Mouse (Mus musculus): Measurements from ENCODE around the gene Msmp.
"Not testable (repeated sequence)": the region's sequence is repeated elsewhere in the genome, so short reads cannot be mapped to it uniquely, and the experiment has no call there.

Gene Msmp

DNA sequence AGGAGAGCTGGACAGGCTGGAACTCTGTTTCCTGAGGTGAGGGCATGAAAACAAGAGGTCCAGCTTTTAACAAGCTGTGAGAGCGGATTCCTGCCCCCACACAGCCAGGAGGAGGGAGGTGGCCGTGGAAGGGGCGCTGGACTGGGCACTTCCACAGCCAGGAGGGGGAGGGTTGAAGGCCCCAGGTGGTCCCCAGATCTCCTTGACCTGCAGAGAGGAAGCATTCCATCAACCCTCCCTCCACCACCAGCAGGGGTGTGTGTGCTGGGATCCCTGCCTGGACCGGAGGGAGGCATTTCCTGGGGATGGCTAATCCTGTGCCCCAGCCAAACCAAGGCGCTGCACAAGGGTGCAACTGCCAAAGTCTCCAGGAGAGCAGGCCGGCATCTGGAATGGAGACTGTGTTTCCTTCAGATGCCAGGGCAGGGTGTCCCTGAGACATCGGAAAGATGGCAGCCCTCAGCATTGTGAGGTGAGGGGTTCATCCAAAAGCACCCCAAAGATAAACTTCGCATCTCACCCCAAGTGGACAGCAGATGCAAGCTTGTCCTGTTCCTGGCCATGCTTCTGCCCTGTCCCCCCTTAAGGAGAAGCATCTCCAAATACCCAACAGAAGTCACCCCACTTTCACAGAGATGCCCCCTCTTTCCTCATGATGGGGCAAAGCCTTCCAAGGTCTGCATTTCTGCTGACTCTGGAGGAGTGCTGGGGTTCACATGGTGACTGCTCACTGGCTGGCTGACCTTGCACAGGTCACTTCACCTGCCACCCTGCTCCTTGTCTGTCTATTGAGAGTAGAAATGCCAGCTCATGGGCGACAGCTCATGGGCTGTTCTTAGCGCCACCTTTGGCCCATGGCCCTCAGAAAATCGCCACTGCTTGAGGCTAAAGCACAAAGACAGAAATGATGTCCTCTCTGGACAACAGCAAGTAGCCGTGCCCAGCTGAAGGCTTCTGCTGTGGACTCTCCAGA, at the start of gene Msmp:
Msmp (minus strand) TSS at position 51 of the 973 bp plus-strand sequence.
- no peak for DNase-seq

GRCm38 (mm10) chr4:43633736-43634135, 49.4 kb upstream of the Msmp start:
- DNase-seq, result no peak

GRCm38 (mm10) chr4:43633296-43633695, 49.0 kb upstream of the Msmp start:
- no peak for DNase-seq

DNA sequence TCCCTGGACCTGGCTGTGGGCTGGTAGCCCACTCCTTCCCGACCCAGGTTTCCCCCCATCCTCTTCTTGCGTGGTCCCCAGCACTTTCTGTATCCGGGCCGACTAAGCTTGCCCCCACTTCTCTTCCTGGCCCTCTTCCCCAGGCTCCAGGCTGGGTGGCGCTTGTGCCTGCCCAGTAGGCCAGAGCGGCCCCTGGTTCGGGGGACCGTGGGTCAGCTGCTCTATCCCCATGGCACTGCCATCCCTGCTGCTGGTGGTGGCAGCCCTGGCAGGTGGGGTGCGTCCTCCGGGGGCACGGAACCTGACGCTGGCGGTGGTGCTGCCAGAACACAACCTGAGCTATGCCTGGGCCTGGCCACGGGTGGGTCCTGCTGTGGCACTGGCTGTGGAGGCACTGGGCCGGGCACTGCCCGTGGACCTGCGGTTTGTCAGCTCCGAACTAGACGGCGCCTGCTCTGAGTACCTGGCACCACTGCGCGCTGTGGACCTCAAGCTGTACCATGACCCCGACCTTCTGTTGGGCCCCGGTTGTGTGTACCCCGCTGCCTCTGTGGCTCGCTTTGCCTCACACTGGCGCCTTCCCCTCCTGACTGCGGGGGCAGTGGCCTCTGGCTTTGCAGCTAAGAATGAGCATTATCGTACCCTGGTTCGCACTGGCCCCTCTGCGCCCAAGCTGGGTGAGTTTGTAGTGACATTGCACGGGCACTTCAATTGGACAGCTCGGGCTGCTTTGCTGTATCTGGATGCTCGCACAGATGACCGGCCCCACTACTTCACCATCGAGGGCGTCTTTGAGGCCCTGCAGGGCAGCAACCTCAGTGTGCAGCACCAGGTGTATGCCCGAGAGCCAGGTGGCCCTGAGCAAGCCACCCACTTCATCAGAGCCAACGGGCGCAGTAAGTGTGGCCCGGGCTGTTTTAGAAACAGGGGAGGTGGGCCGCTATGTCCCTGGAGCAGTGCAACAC, 47.9 kb upstream of the Msmp start:
- no peak for DNase-seq

GRCm38 (mm10) chr4:43631046-43631955, 47.0 kb upstream of the Msmp start, which contains the start of gene Npr2:
TSS of gene Npr2 (plus strand) at chr4:43631935.
- DNase-seq, result no peak

GRCm38 (mm10) chr4:43630671-43631045, 46.4 kb upstream of the Msmp start:
- DNase-seq, result no peak

GRCm38 (mm10) chr4:43630030-43630581, 45.8 kb upstream of the Msmp start:
- no peak for DNase-seq

DNA sequence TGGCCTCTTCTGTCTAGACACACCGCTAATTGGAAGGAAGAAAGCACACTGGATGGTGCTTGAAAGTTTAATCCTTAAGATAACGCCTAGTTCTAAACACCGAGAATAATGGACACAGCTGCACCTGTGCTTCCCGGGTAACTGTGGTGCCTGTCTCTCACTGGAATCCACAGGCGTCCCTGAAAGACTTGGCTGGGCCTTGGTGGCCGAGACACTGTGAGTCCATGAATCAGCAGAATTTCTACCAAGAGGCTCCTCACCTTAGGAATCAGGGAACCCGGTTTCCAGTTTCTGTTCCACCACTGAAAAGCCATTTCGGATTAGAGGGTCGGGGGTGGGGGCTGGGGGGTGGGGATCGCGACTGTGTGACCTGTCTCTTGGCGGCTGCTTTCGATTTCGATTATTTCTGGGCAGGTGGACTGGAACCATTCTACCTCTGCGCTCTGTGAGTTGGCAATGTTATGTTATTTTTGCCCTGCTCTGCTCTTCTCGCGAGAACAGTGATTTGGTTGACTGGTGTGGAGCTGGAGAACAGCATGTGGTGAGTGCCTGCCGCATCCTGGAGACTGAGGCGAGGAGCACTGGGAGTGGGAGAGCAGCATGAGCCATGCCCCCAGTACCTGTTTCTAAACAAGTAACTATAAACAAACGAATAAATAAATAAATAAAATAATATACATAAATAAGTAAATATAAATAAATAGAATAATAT, 45.0 kb upstream of the Msmp start:
- no peak for DNase-seq

DNA sequence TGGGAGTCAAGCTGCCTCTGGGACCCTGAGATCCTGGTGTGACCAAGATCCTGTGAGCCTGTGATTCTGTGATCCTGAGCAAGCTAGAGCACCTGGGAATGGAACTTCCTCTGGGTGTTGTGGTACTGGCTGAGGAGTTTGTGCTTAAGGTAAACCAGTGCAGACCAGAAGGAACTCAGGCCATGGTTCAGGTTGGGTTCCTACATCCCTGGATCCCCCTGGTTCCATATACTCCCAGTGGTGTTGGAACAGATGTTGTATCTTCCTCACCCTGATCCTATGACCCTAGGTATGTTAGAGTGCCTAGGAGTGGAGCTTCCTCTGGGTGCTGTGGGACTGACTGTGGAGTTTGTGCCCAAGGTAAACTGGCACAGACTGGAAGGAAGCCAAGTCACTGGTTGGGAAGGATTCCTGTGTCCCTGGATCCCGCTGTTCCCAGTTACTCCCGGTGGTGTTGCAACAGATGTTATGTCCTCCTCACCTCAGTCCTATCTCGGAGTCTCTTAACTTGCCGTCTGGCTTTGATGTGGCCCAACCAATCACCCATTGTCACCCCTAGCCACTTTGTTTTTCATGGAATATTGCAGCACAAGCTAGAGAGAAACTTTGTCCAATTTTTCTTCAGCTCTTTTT, 36.0 kb upstream of the Msmp start:
- DNase-seq, result no peak

- DNase-seq, result no peak
Measured at GRCm38 (mm10) chr4:43613060-43613730, 28.9 kb upstream of the Msmp start.

GRCm38 (mm10) chr4:43612534-43612933, 28.2 kb upstream of the Msmp start:
- DNase-seq, result no peak

- DNase-seq, result no peak
Measured at GRCm38 (mm10) chr4:43604751-43605685, 20.7 kb upstream of the Msmp start.

GRCm38 (mm10) chr4:43604099-43604498, 19.8 kb upstream of the Msmp start:
- no peak for DNase-seq

DNA sequence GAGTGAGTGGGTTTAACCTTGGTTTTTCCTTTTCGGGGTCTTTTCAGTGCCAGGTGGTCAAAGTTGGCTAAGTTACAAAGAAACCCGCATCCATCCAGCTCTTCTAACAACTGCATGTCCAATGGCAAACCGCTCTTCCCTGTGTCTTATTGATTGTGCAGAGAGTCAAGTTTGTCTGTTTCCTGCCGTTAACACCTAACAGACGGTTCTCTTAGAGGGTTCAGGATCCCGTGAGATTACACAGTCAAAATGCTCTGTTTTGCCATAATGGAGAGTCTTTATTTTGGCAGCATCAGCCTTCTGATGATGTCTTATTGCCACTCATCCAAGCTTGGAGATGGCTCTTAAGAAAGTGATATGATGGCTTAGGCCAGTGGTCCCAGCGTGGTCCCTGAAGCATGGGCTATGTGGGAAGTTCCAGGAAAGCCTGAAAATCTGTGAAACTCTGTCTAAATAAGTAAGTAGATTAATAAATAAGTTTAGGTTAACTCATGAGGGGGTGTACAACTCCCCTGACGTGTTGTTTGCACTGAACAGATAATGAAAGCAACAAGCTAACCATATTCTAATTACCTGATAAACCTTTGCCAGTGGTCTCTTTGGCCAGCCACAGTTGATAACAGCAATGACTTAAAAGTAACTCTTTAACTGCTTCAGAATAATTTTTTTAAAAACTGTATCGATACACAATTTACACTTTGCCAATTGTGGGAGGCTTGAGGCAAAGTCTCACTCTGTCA, 16.1 kb upstream of the Msmp start:
- DNase-seq, result no peak

- no peak for DNase-seq
Measured at GRCm38 (mm10) chr4:43598650-43599380, 14.5 kb upstream of the Msmp start.

DNA sequence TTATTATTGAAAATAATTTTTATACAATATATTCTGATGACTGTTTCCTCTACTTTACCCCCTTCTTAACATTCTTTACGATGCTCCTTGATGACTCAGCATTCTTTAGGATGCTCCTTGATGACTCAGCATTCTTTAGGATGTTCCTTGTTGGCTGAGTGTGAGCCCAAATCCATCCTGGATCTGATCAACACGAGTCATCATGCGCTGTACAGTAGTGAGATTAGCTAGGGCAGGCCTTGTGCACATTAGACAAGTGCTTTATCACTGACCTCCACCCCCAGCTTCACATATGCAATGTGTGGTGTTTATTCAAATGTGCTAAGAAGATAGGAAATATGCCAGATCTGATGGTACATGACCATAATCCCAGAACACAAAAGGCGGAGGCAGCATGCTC, 13.9 kb upstream of the Msmp start:
- DNase-seq, result no peak

DNA sequence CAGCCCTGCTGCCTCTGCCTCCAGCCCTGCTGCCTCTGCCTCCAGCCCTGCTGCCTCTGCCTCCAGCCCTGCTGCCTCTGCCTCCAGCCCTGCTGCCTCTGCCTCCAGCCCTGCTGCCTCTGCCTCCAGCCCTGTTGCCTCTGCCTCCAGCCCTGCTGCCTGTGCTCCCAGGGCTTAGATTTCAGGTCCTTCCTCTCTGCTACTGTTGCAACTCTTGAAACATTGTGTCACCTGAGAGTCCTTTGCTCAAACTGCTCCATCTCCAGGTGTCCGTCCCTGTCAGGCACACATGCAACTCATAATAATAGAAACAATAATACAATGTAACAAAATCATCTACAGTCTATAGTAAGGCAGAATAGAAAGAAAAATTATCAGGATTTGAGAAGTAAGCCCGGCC, 12.3 kb upstream of the Msmp start:
- not testable (repeated sequence) for DNase-seq

DNA sequence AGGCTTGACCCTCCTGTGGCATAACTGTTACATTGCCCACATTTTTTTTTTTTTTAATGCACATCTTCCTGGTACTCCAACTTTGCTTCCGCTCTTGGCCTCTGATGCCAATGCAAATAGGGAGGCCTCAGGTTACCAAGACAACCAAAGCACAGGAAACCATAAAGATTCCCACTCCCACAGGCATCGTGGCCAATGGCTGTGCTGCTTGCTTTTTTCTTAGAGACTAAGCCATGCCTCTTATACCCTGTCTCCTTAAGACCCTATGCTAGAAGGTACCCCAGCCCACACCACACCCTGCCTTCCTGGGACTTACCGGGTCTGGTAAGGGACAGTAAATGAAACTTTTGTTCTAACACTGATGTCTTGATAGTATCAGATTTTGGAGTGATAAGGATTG, 9.2 kb upstream of the Msmp start:
- no peak for DNase-seq
